Mouse (Mus musculus): ENCODE data around the gene Atp6v0e.

Gene Atp6v0e

GRCm38 (mm10) chr17:26688795-26689735, 26.0 kb downstream of the Atp6v0e start:
- no peak for DNase-seq

- DNase-seq, result no peak
These were observed 26.8 kb downstream of the Atp6v0e start for GRCm38 (mm10) chr17:26689810-26690209.

GRCm38 (mm10) chr17:26690236-26690635, 27.2 kb downstream of the Atp6v0e start:
- no peak for DNase-seq

GRCm38 (mm10) chr17:26691110-26691509, 28.1 kb downstream of the Atp6v0e start:
- DNase-seq, result no peak

- DNase-seq, result peak; percentile 85
These were observed 30.4 kb downstream of the Atp6v0e start for GRCm38 (mm10) chr17:26693424-26693823.

GRCm38 (mm10) chr17:26694171-26694570, 31.1 kb downstream of the Atp6v0e start:
- no peak for DNase-seq

GRCm38 (mm10) chr17:26695193-26695592, 32.2 kb downstream of the Atp6v0e start:
- no peak for DNase-seq

GRCm38 (mm10) chr17:26698846-26699245, 35.8 kb downstream of the Atp6v0e start:
- no peak for DNase-seq

GRCm38 (mm10) chr17:26699819-26700616, 37.0 kb downstream of the Atp6v0e start:
- peak; percentile 71 for DNase-seq

GRCm38 (mm10) chr17:26701565-26701964, 38.5 kb downstream of the Atp6v0e start:
- no peak for DNase-seq

- DNase-seq, result peak; percentile 31
These were observed 39.6 kb downstream of the Atp6v0e start for GRCm38 (mm10) chr17:26702621-26703020.

GRCm38 (mm10) chr17:26703671-26704070, 40.6 kb downstream of the Atp6v0e start:
- DNase-seq, result peak; percentile 70

- DNase-seq, result peak; percentile 17
These were observed 42.7 kb downstream of the Atp6v0e start for GRCm38 (mm10) chr17:26705463-26706359.

- no peak for DNase-seq
These were observed 44.0 kb downstream of the Atp6v0e start for GRCm38 (mm10) chr17:26707066-26707465.

GRCm38 (mm10) chr17:26708499-26708898, 45.5 kb downstream of the Atp6v0e start:
- peak; percentile 66 for DNase-seq

GRCm38 (mm10) chr17:26708993-26709590, 46.1 kb downstream of the Atp6v0e start:
- DNase-seq, result peak; percentile 61

- no peak for DNase-seq
These were observed 47.0 kb downstream of the Atp6v0e start for GRCm38 (mm10) chr17:26710049-26710448.

GRCm38 (mm10) chr17:26715271-26715758, 52.3 kb downstream of the Atp6v0e start, which contains the start of gene Crebrf:
Gene Crebrf (plus strand): TSS chr17:26715650.
- DNase-seq, result peak; percentile 98

- peak; percentile 96 for DNase-seq
These were observed 53.1 kb downstream of the Atp6v0e start for GRCm38 (mm10) chr17:26715916-26716717.

GRCm38 (mm10) chr17:26717868-26718267, 54.8 kb downstream of the Atp6v0e start:
- DNase-seq, result no peak

- no peak for DNase-seq
These were observed 56.4 kb downstream of the Atp6v0e start for GRCm38 (mm10) chr17:26719405-26719804.

Data from cerebellum, adult 9-11 months (tissue).